Mouse (Mus musculus): ENCODE measurements at regions not wholly inside any gene's neighbourhood (a gene's known extent, or its start where the extent isn't known, plus 50 kb on each side); places are given as distances from the start of the nearest gene placed in this dataset.

DNA sequence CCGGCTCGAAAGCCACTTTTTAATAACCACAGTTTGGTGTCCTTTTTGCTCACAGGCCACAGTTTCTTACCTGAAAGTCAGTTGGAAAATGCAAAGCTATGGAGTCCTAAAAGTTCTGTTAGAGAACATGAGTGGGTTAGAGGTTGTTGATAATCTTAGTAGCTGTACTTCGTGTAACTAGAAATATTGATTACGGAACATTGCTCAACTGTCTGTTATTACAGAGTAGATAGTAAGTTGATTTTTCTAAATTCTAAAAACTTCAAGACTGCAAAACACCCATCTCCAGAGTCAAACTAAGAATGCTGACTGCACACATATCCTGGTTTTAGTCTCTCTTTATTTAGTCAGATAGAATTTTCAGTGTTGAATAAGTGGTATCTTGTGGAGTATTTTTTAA, 111.0 kb downstream of the Slc38a4 start:
- H3K79me2 ChIP-seq (ENCODE audit: inconsistent target), result no peaks in the 10 kb centered on the region
- WGBS (ENCODE audit: missing documents), result 93% methylated on average over 4 of the region's 4 CpGs
- H3K36me3 ChIP-seq (ENCODE audit: inconsistent target), result no peaks in the 10 kb centered on the region
- no peak overlapping the region for H3K27ac ChIP-seq
- no peak overlapping the region for H3K4me3 ChIP-seq (ENCODE audit: inconsistent target)

GRCm38 (mm10) chr15:96942651-96943050, 113.1 kb downstream of the Slc38a4 start:
- WGBS (ENCODE audit: missing documents), result 96% methylated on average over 4 of the region's 4 CpGs
- Histone ChIP-seq H3K27ac (no peak overlapping the region), H3K79me2 (ENCODE audit: inconsistent target) (no peaks in the 10 kb centered on the region), H3K36me3 (ENCODE audit: inconsistent target) (no peaks in the 10 kb centered on the region), H3K4me3 (ENCODE audit: inconsistent target) (no peak overlapping the region)

- Histone ChIP-seq H3K79me2 (ENCODE audit: inconsistent target) (no peaks in the 10 kb centered on the region), H3K36me3 (ENCODE audit: inconsistent target) (no peaks in the 10 kb centered on the region), H3K27ac (no peak overlapping the region), H3K4me3 (ENCODE audit: inconsistent target) (no peak overlapping the region)
- 94% methylated on average over 4 of the region's 4 CpGs for WGBS (ENCODE audit: missing documents)
Measured at GRCm38 (mm10) chr15:96938406-96938805, 117.3 kb downstream of the Slc38a4 start.

DNA sequence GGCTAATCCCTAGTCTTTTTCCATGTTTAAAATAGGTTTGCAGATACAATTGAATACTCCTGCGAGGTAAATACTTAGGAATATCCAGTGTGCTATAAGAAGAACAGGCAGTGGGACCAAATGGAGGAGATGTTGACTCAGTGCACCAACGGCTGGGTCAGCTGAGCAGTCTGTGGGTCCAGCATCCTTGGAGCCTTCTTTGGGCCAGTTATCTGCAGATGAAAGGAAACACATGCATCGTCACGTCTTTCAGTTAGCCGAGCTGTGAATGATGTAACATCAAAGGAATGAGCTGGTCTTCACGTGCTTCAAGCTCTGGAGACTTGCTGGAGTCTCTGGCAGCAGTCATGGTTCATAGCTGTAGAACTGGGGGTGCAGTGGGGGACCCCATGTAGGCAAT, 118.1 kb downstream of the Slc38a4 start:
- Histone ChIP-seq H3K27ac (no peak overlapping the region), H3K36me3 (ENCODE audit: inconsistent target) (no peaks in the 10 kb centered on the region), H3K79me2 (ENCODE audit: inconsistent target) (no peaks in the 10 kb centered on the region), H3K4me3 (ENCODE audit: inconsistent target) (no peak overlapping the region)
- 78% methylated on average over 6 of the region's 6 CpGs for WGBS (ENCODE audit: missing documents)

- no peak overlapping the region for H3K27ac ChIP-seq
- WGBS (ENCODE audit: missing documents), result 5% methylated on average over 18 of the region's 18 CpGs
- no peaks in the 10 kb centered on the region for H3K36me3 ChIP-seq (ENCODE audit: inconsistent target)
- no peak overlapping the region for H3K4me3 ChIP-seq (ENCODE audit: inconsistent target)
- no peaks in the 10 kb centered on the region for H3K79me2 ChIP-seq (ENCODE audit: inconsistent target)
Measured at GRCm38 (mm10) chr15:96936705-96937346, 118.9 kb downstream of the Slc38a4 start.

DNA sequence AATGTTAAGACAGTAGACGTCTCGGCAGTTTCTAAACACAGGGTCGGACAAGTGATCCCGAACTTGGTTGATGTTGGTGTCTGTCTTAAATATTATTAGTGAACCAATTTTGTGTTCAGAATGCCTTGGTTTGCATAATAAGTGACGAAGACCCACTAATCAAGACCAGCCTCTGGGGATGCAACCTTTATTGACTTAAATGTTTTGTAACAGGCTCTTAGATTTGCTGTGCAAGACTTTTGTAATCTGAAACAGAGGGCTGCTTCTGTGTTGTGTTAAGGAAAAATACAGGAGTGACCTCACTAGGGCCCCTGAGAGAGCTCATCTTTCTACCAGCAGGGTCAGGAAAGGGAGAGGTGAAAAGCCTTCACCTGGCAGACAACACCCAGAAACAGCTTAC, 119.5 kb downstream of the Slc38a4 start:
- H3K79me2 ChIP-seq (ENCODE audit: inconsistent target), result no peaks in the 10 kb centered on the region
- WGBS (ENCODE audit: missing documents), result 81% methylated on average over 5 of the region's 5 CpGs
- H3K27ac ChIP-seq, result no peak overlapping the region
- no peak overlapping the region for H3K4me3 ChIP-seq (ENCODE audit: inconsistent target)
- no peaks in the 10 kb centered on the region for H3K36me3 ChIP-seq (ENCODE audit: inconsistent target)

- no peak overlapping the region for H3K4me3 ChIP-seq (ENCODE audit: inconsistent target)
- no peaks in the 10 kb centered on the region for H3K36me3 ChIP-seq (ENCODE audit: inconsistent target)
- no peaks in the 10 kb centered on the region for H3K79me2 ChIP-seq (ENCODE audit: inconsistent target)
- no peak overlapping the region for H3K27ac ChIP-seq
- WGBS (ENCODE audit: missing documents), result 74% methylated on average over 3 of the region's 3 CpGs
Measured at GRCm38 (mm10) chr15:96933451-96933850, 122.3 kb downstream of the Slc38a4 start.

GRCm38 (mm10) chr15:96930531-96930930, 125.2 kb downstream of the Slc38a4 start:
- H3K27ac ChIP-seq, result no peak overlapping the region
- WGBS (ENCODE audit: missing documents), result 35% methylated on average over 6 of the region's 6 CpGs
- H3K4me3 ChIP-seq (ENCODE audit: inconsistent target), result no peak overlapping the region

GRCm38 (mm10) chr15:96929788-96930187, 126.0 kb downstream of the Slc38a4 start:
- WGBS (ENCODE audit: missing documents), result 69% methylated on average over 4 of the region's 4 CpGs

More at GRCm38 (mm10) chr15:96930531-96930930, 125.2 kb downstream of the Slc38a4 start:
- Histone ChIP-seq H3K36me3 (ENCODE audit: inconsistent target) (no peaks in the 10 kb centered on the region), H3K79me2 (ENCODE audit: inconsistent target) (no peaks in the 10 kb centered on the region)

GRCm38 (mm10) chr15:96928692-96929091, 127.1 kb downstream of the Slc38a4 start:
- WGBS (ENCODE audit: missing documents), result 97% methylated on average over 2 of the region's 4 CpGs
- H3K36me3 ChIP-seq (ENCODE audit: inconsistent target), result no peaks in the 10 kb centered on the region
- H3K79me2 ChIP-seq (ENCODE audit: inconsistent target), result no peaks in the 10 kb centered on the region
- no peak overlapping the region for H3K27ac ChIP-seq
- no peak overlapping the region for H3K4me3 ChIP-seq (ENCODE audit: inconsistent target)

More at GRCm38 (mm10) chr15:96929788-96930187, 126.0 kb downstream of the Slc38a4 start:
- H3K79me2 ChIP-seq (ENCODE audit: inconsistent target), result no peaks in the 10 kb centered on the region
- H3K36me3 ChIP-seq (ENCODE audit: inconsistent target), result no peaks in the 10 kb centered on the region
- no peak overlapping the region for H3K4me3 ChIP-seq (ENCODE audit: inconsistent target)
- H3K27ac ChIP-seq, result no peak overlapping the region

DNA sequence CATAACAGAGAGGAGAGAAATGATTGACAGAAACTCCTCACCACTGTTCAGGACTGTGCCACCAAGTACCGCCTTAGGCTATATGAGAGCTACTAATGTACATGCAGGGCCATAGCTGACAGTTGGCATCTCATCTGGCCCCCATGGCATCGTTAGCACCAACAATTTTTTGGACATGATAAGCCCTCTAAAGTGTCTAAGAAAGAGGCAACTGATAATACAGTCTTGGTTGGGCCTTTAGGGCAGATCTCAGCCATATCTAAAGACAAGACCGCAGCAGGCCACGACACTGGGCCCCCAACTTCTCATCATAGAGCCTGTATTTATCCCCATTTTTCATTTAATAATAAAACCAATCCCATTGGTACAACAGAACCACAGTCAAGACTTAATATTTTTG, 128.1 kb downstream of the Slc38a4 start:
- H3K36me3 ChIP-seq (ENCODE audit: inconsistent target), result no peaks in the 10 kb centered on the region
- H3K27ac ChIP-seq, result no peak overlapping the region
- 95% methylated on average over 4 of the region's 4 CpGs for WGBS (ENCODE audit: missing documents)
- no peaks in the 10 kb centered on the region for H3K79me2 ChIP-seq (ENCODE audit: inconsistent target)
- H3K4me3 ChIP-seq (ENCODE audit: inconsistent target), result no peak overlapping the region

DNA sequence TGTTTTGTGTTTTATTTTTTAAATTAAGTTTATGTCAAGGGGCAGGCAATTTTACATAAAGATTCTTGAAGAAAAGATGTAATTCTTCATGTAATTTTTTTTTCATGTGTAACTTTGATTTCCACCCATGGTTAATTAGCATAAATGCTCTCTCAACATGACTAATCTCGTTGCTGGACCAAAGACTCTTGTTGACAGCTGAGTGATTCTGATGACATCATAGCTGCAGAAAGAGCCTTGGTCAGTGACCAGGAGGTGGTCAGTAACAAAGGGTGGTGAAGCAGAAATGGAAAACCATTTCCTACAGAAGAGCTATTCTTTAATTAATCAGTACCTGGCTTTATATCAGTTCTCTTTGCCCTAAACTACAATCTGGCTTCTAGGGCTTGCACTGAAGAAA, 129.1 kb downstream of the Slc38a4 start:
- Histone ChIP-seq H3K36me3 (ENCODE audit: inconsistent target) (no peaks in the 10 kb centered on the region), H3K27ac (no peak overlapping the region), H3K4me3 (ENCODE audit: inconsistent target) (no peak overlapping the region), H3K79me2 (ENCODE audit: inconsistent target) (no peaks in the 10 kb centered on the region)
- 63% methylated on average over 1 of the region's 1 CpGs for WGBS (ENCODE audit: missing documents)

GRCm38 (mm10) chr15:96916586-96916985, 139.2 kb downstream of the Slc38a4 start:
- H3K36me3 ChIP-seq (ENCODE audit: inconsistent target), result no peaks in the 10 kb centered on the region
- no peak overlapping the region for H3K27ac ChIP-seq
- H3K4me3 ChIP-seq (ENCODE audit: inconsistent target), result no peak overlapping the region
- 84% methylated on average over 7 of the region's 7 CpGs for WGBS (ENCODE audit: missing documents)
- no peaks in the 10 kb centered on the region for H3K79me2 ChIP-seq (ENCODE audit: inconsistent target)

GRCm38 (mm10) chr15:96915544-96915943, 140.2 kb downstream of the Slc38a4 start:
- Histone ChIP-seq H3K79me2 (ENCODE audit: inconsistent target) (no peaks in the 10 kb centered on the region), H3K27ac (no peak overlapping the region), H3K4me3 (ENCODE audit: inconsistent target) (no peak overlapping the region), H3K36me3 (ENCODE audit: inconsistent target) (no peaks in the 10 kb centered on the region)
- 90% methylated on average over 10 of the region's 10 CpGs for WGBS (ENCODE audit: missing documents)

- 85% methylated on average over 6 of the region's 6 CpGs for WGBS (ENCODE audit: missing documents)
- Histone ChIP-seq H3K36me3 (ENCODE audit: inconsistent target) (no peaks in the 10 kb centered on the region), H3K79me2 (ENCODE audit: inconsistent target) (no peaks in the 10 kb centered on the region)
Measured at GRCm38 (mm10) chr15:96914988-96915387, 140.8 kb downstream of the Slc38a4 start.

GRCm38 (mm10) chr15:96905520-96905919, 150.2 kb downstream of the Slc38a4 start:
- no peaks in the 10 kb centered on the region for H3K79me2 ChIP-seq (ENCODE audit: inconsistent target)
- WGBS (ENCODE audit: missing documents), result 96% methylated on average over 4 of the region's 4 CpGs
- H3K4me3 ChIP-seq (ENCODE audit: inconsistent target), result no peak overlapping the region
- no peak overlapping the region for H3K27ac ChIP-seq
- no peaks in the 10 kb centered on the region for H3K36me3 ChIP-seq (ENCODE audit: inconsistent target)

More at GRCm38 (mm10) chr15:96914988-96915387, 140.8 kb downstream of the Slc38a4 start:
- H3K4me3 ChIP-seq (ENCODE audit: inconsistent target), result no peak overlapping the region
- H3K27ac ChIP-seq, result no peak overlapping the region
